Mouse (Mus musculus) forebrain, embryonic 12.5 days (tissue): ENCODE results near the gene Arl15. TPM values are rescaled to one million over a fixed set of nuclear protein-coding genes. Genes with fewer than 3 reads are reported as not detected.

ENCODE experiments used
- ATAC-seq: fragments of 200-750 bp; cut with Nextera tagmentation; 2 replicates; pipeline ENCODE4 v1.8.0; 2017; ENCODE audit warnings: moderate TSS enrichment; ENCODE audit not compliant: low FRiP score
- H3K27ac ChIP-seq: fragments of 300-500 bp; sonication (generic); 2 replicates; pipeline ENCODE4 v1.5.1; 2016; ENCODE audit warnings: mild to moderate bottlenecking
- H3K27me3 ChIP-seq: fragments of 300-500 bp; sonication (generic); 2 replicates; pipeline ENCODE4 v1.6.1; 2016; ENCODE audit warnings: mild to moderate bottlenecking
- H3K36me3 ChIP-seq: fragments of 300-500 bp; sonication (generic); replicated peaks from 2 replicates; pipeline ENCODE4 v1.6.1; 2016; ENCODE audit warnings: mild to moderate bottlenecking
- H3K4me1 ChIP-seq: fragments of 300-500 bp; sonication (generic); 2 replicates; pipeline ENCODE4 v1.6.1; 2016
- H3K4me2 ChIP-seq: fragments of 300-500 bp; sonication (generic); 2 replicates; pipeline ENCODE4 v1.6.1; 2016; ENCODE audit warnings: mild to moderate bottlenecking, moderate library complexity
- H3K4me3 ChIP-seq: fragments of 300-500 bp; sonication (generic); replicated peaks from 2 replicates; pipeline ENCODE4 v1.5.1; 2016; ENCODE audit warnings: mild to moderate bottlenecking
- H3K9ac ChIP-seq: fragments of 300-500 bp; sonication (generic); 2 replicates; pipeline ENCODE4 v1.6.1; 2016; ENCODE audit warnings: mild to moderate bottlenecking
- H3K9me3 ChIP-seq: fragments of 300-500 bp; sonication (generic); 2 replicates; pipeline ENCODE4 v1.6.1; 2016
- WGBS: fragments of 180-500 bp; shearing (Covaris S2); methylation state at CpG from one replicate; pipeline ENCODE4 v1.1.7; 2016; 5-methylcytosine and 5-hydroxymethylcytosine counted together
- polyA plus RNA-seq: library from polyadenylated mRNA; unstranded; fragments of >200 nt; fragmentation: Nextera tagmentation; extraction: Ambion mirVana; gene quantifications from 2 replicates; pipeline ENCODE4 v1.2.1, GENCODE M21; 2016

The Arl15 gene
- polyA plus RNA-seq, 1 experiment from 2014 or later, result 16.9 TPM

GRCm38 (mm10) chr13:113838601-113839576, 44.6 kb downstream of the Arl15 start:
- Histone ChIP-seq H3K27me3 (no peaks in the 10 kb centered on the region), H3K36me3 (no peaks in the 10 kb centered on the region), H3K4me3 (no peak overlapping the region), H3K27ac (no peak overlapping the region), H3K9me3 (no peaks in the 10 kb centered on the region), H3K9ac (no peak overlapping the region), H3K4me1 (0 out of 2 replicates have a peak, but pooled peaks cover 3% of the 10 kb centered on the region), H3K4me2 (no peak overlapping the region)
- WGBS, result 98% methylated on average over 16 of the region's 16 CpGs
- ATAC-seq, result no peak

- Histone ChIP-seq H3K9me3 (no peaks in the 10 kb centered on the region), H3K27me3 (no peaks in the 10 kb centered on the region), H3K27ac (no peak overlapping the region), H3K9ac (no peak overlapping the region), H3K36me3 (no peaks in the 10 kb centered on the region), H3K4me2 (no peak overlapping the region), H3K4me3 (no peak overlapping the region), H3K4me1 (0 out of 2 replicates have a peak, but pooled peaks cover 3% of the 10 kb centered on the region)
- no peak for ATAC-seq
- WGBS, result 87% methylated on average over 6 of the region's 6 CpGs
Observed at GRCm38 (mm10) chr13:113840421-113840820, 46.1 kb downstream of the Arl15 start.

DNA sequence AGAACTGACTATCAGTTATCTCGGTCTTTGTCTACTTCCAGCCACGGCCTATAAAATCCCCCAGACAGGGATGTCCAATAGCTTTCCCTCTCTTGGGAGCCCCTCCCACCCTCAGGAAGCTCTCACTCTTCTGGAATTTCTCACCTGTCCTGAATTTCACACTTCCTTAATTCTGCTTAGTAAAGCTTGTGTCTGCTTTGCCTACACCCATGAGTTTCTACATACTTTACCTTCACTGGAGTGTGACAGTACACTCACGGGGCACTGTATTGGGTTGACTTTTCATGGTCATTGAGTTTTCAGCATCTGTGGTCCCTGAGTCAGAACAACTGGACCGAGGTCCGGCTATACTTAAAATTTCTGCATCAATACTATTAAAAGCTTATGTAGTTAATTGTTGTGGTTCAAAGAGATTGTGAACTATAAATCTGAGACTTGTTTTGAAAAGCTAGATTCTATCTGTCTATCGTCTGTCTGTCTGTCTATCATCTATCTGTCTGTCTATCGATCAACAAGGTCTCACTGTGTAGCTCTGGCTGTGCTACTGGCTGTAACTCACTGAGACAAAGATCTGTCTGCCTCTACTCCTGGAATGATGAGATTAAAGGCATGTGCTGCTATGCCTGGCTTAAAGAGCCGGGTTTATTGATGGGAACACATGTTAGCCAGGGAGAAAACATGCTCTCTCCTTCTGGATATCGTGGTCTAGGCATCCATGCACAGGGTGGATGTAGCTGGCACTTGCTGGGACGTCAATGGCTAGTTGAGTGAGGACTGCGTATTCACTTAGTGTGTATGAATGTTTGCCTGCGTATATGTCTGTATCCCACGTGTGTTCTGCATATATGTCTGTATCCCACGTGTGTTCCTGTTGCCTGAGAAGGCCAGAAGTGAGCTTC, 48.4 kb downstream of the Arl15 start:
- Histone ChIP-seq H3K27me3 (no peaks in the 10 kb centered on the region), H3K9me3 (no peaks in the 10 kb centered on the region), H3K9ac (no peak overlapping the region), H3K4me2 (no peak overlapping the region), H3K4me3 (no peak overlapping the region), H3K4me1 (peaks cover 7% of the 10 kb centered on the region; the same call in 1 of the 2 replicates), H3K27ac (no peak overlapping the region), H3K36me3 (no peaks in the 10 kb centered on the region)
- ATAC-seq, result no peak
- WGBS, result 92% methylated on average over 14 of the region's 14 CpGs

DNA sequence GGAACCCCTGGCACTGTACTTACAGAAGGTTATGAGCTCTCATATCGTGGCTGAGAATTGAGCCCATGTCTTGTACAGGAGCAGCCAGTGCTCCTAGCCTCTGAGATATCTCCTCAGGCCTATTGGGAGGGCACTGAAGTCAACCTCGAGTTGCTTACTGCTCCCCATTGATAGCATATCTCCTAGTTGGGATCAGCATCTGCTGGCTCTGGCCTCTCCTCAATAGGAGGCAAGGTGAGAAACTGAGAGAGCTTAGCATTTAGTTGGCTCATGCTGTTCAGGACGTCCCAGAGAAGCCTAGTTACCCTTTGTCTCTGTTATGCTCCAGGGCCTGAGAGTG, 49.0 kb downstream of the Arl15 start:
- 76% methylated on average over 3 of the region's 3 CpGs for WGBS
- Histone ChIP-seq H3K27me3 (no peaks in the 10 kb centered on the region), H3K9ac (no peak overlapping the region), H3K4me1 (peaks cover 7% of the 10 kb centered on the region; the same call in 1 of the 2 replicates), H3K4me2 (no peak overlapping the region), H3K27ac (no peak overlapping the region), H3K4me3 (no peak overlapping the region), H3K9me3 (no peaks in the 10 kb centered on the region), H3K36me3 (no peaks in the 10 kb centered on the region)
- ATAC-seq, result no peak

GRCm38 (mm10) chr13:113843901-113844300, 49.6 kb downstream of the Arl15 start:
- Histone ChIP-seq H3K4me1 (peaks cover 7% of the 10 kb centered on the region; the same call in 1 of the 2 replicates), H3K9ac (no peak overlapping the region), H3K27ac (no peak overlapping the region), H3K9me3 (no peaks in the 10 kb centered on the region), H3K4me3 (no peak overlapping the region), H3K27me3 (no peaks in the 10 kb centered on the region), H3K36me3 (no peaks in the 10 kb centered on the region), H3K4me2 (no peak overlapping the region)
- ATAC-seq, result no peak
- 97% methylated on average over 8 of the region's 8 CpGs for WGBS

GRCm38 (mm10) chr13:113844717-113845116, 50.4 kb downstream of the Arl15 start:
- WGBS, result 94% methylated on average over 4 of the region's 4 CpGs
- no peak overlapping the region for H3K4me3 ChIP-seq
- H3K9me3 ChIP-seq, result peaks cover 3% of the 10 kb centered on the region; the same call in 1 of the 2 replicates
- peaks cover 5% of the 10 kb centered on the region; the same call in 1 of the 2 replicates for H3K4me1 ChIP-seq
- no peak overlapping the region for H3K9ac ChIP-seq
- H3K4me2 ChIP-seq, result no peak overlapping the region
- no peaks in the 10 kb centered on the region for H3K27me3 ChIP-seq
- H3K27ac ChIP-seq, result no peak overlapping the region
- no peak for ATAC-seq
- 0 out of 2 replicates have a peak, but pooled peaks cover 6% of the 10 kb centered on the region for H3K36me3 ChIP-seq

DNA sequence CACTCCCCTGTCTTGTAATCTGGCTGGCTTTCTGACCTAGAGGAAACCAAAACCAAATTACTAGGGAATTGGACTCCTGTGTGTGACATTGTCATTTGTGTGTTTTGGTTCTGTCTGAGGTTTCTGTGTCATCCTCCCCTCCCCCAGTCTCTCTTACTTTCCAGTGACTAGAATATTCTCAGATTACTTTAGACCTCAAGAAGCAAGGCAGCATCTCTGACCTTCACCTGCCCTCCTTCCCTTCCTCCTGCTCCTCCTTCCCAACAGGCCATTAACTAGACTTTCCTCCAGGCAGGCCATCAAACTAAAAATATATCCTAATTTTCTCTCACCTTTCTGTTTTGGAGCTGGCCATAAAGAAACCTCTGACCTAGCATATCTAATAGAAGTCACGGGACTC, 50.9 kb downstream of the Arl15 start:
- no peak overlapping the region for H3K4me3 ChIP-seq
- 0 out of 2 replicates have a peak, but pooled peaks cover 6% of the 10 kb centered on the region for H3K36me3 ChIP-seq
- peaks cover 4% of the 10 kb centered on the region; the same call in 1 of the 2 replicates for H3K9me3 ChIP-seq
- no peak overlapping the region for H3K4me2 ChIP-seq
- ATAC-seq, result no peak
- no peak overlapping the region for H3K27ac ChIP-seq
- no peak overlapping the region for H3K9ac ChIP-seq
- no peaks in the 10 kb centered on the region for H3K27me3 ChIP-seq
- H3K4me1 ChIP-seq, result peaks cover 4% of the 10 kb centered on the region; the same call in 1 of the 2 replicates
- 72% methylated on average over 1 of the region's 1 CpGs for WGBS

- H3K9ac ChIP-seq, result no peak overlapping the region
- peaks cover 4% of the 10 kb centered on the region; the same call in 1 of the 2 replicates for H3K4me1 ChIP-seq
- peaks cover 4% of the 10 kb centered on the region; the same call in 1 of the 2 replicates for H3K9me3 ChIP-seq
- 76% methylated on average over 10 of the region's 10 CpGs for WGBS
- no peak for ATAC-seq
- no peak overlapping the region for H3K4me2 ChIP-seq
- H3K27ac ChIP-seq, result no peak overlapping the region
- H3K27me3 ChIP-seq, result no peaks in the 10 kb centered on the region
- no peak overlapping the region for H3K4me3 ChIP-seq
- 0 out of 2 replicates have a peak, but pooled peaks cover 10% of the 10 kb centered on the region for H3K36me3 ChIP-seq
Observed at GRCm38 (mm10) chr13:113846413-113846812, 52.1 kb downstream of the Arl15 start.

DNA sequence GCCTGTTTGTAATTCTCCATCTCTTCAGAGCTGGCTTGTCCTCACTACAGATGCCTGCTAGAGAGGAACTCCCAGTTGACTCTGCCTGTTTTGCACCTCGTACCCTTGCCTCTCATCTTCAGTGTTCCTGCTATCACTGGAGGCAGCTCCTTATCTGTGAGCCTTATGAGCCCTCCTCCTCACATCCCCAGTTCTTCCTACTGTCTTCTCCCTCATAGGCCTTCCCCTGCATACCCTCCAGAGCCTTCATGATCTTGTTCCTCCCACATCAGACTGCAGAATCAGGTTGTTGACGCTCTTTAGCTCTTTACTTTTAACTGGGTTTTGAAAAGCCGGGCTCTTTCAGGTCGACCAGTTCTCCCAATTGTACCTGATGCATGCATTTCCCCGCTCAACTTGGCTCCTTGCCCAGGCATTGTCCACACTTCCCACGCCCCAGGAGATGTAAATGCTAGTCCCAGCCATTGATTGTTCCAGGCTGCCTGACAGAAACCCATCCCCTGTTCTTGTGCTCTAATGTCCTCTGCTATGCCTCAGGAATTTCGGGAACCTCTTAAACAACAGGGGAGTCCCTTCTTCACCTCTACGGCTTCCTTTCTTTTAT, 56.2 kb downstream of the Arl15 start:
- H3K27me3 ChIP-seq, result no peaks in the 10 kb centered on the region
- H3K9me3 ChIP-seq, result peaks cover 4% of the 10 kb centered on the region; the same call in 1 of the 2 replicates
- no peak overlapping the region for H3K4me3 ChIP-seq
- WGBS, result 92% methylated on average over 8 of the region's 8 CpGs
- H3K4me1 ChIP-seq, result peaks cover 4% of the 10 kb centered on the region; the same call in 1 of the 2 replicates
- H3K9ac ChIP-seq, result no peak overlapping the region
- 0 out of 2 replicates have a peak, but pooled peaks cover 10% of the 10 kb centered on the region for H3K36me3 ChIP-seq
- no peak for ATAC-seq
- no peak overlapping the region for H3K4me2 ChIP-seq
- no peak overlapping the region for H3K27ac ChIP-seq

DNA sequence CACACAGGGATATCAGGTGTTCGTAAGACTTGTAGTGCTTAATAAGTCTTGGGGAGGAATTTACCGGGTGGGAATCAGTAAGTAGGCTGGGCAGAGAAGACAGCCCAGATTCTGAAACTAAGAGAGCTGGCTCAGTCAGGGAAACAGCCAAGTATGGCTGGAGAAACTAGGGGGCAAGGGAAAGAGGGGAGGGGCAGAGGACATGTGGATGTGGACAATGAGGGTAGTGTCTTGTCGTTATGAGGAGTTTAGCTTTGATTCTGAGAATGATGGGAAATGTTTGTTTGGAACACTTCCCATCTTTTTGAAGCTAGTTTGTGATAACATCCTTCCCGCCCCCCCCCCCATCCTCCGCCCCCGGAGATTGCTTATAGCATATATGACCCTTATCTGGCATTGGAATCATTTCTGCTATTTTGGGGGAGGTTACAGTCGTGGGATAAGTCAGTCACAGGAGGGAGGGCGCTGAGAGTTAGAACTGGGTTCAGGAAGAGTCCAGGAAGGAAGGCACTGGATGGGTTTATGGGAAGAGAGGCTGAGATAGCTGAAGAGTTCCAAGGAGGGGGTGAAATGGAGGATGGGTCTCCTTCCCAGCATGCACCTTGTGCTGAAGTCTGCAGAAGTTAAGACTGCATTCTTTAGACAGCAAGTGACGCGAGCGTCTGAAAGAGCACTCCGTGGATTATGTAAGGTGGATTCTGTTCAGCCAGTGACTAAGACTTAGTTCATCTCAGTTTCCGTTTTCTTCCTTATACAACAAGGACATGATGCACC, 57.5 kb downstream of the Arl15 start:
- WGBS, result 94% methylated on average over 13 of the region's 13 CpGs
- Histone ChIP-seq H3K27me3 (no peaks in the 10 kb centered on the region), H3K9ac (no peak overlapping the region), H3K9me3 (peaks cover 4% of the 10 kb centered on the region; the same call in 1 of the 2 replicates), H3K4me3 (no peak overlapping the region), H3K4me1 (no peaks in the 10 kb centered on the region), H3K36me3 (0 out of 2 replicates have a peak, but pooled peaks cover 10% of the 10 kb centered on the region), H3K27ac (no peak overlapping the region), H3K4me2 (no peak overlapping the region)
- no peak for ATAC-seq

GRCm38 (mm10) chr13:113852376-113852666, 58.0 kb downstream of the Arl15 start:
- H3K9me3 ChIP-seq, result peaks cover 4% of the 10 kb centered on the region; the same call in 1 of the 2 replicates
- no peak overlapping the region for H3K9ac ChIP-seq
- ATAC-seq, result no peak
- 94% methylated on average over 6 of the region's 6 CpGs for WGBS
- H3K4me2 ChIP-seq, result no peak overlapping the region
- H3K27me3 ChIP-seq, result no peaks in the 10 kb centered on the region
- 0 out of 2 replicates have a peak, but pooled peaks cover 10% of the 10 kb centered on the region for H3K36me3 ChIP-seq
- no peak overlapping the region for H3K4me3 ChIP-seq
- H3K4me1 ChIP-seq, result no peaks in the 10 kb centered on the region
- no peak overlapping the region for H3K27ac ChIP-seq
